Mouse (Mus musculus): ENCODE measurements at regions not wholly inside any gene's neighbourhood (a gene's known extent, or its start where the extent isn't known, plus 50 kb on each side); places are given as distances from the start of the nearest gene placed in this dataset.

DNA sequence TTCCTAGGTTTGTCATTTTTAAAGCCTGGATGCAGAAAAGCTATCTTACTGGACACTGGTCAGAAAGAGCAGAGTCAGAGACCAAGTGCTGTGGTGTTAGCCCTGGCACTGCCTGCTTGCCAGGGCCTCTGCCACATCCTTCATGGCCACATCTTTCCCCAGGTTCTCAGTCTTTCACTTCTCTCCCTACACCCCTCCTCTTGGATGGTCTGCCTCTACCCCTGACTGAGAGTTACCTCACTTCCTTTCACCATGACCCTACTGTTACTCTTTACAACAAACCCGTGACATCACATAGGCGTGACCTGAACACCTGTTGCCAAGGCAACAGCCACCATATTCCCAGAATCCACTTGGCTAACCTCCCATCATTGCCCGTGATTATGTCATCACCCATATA lies 191.6 kb upstream of the Jade1 start:
- no peak for TF ChIP-seq CTCF (IDR thresholded peaks at IDR 0.05; ENCODE audit: low read depth)
- Histone ChIP-seq H3K4me2 (ENCODE audit: low read length) (no peak overlapping the region), H3K9ac (ENCODE audit: low read depth, low read length) (no peak overlapping the region), H3K4me1 (replicated peaks; ENCODE audit: insufficient read depth, low read length) (peaks cover 3% of the 10 kb centered on the region; the same call in 1 of the 2 replicates), H3K27ac (no peak overlapping the region), H3K27me3 (ENCODE audit: insufficient read depth, low read length) (no peaks in the 10 kb centered on the region), H3K36me3 (ENCODE audit: insufficient read depth, low read length) (no peaks in the 10 kb centered on the region), H3K9me3 (replicated peaks; ENCODE audit: low read length) (no peaks in the 10 kb centered on the region), H3K4me3 (replicated peaks; ENCODE audit: low read depth, low read length) (no peak overlapping the region)
- WGBS = 88% methylated on average over 3 of the region's 3 CpGs
- DNase-seq (ENCODE audit: low spot score) (no peak), ATAC-seq (replicated peaks; ENCODE audit: low FRiP score, low read depth) (no peak)

DNA sequence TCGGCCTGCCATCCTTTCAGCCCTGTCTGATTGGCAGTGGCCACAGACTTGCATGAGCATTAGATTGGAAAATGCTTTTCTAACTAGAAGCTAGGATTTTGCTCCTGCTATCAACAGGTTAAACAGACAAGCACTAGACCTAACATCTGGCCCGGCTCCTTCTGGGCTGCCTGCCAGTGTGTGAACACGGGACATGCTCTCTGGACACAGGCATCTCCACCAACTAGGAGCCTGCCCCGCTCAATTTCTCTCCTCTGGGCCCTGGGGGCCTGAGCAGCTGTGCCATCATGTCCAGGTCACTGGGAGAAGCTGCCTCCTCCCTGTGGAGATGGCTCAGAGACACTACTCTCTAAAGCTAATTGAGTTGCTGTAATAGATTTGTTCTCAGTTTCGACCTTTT lies 195.3 kb upstream of the Jade1 start:
- 34% methylated on average over 5 of the region's 5 CpGs for WGBS
- no peak overlapping the region for H3K9ac ChIP-seq (ENCODE audit: low read depth, low read length)
- no peak overlapping the region for H3K27ac ChIP-seq
- ATAC-seq (replicated peaks; ENCODE audit: low FRiP score, low read depth) = no peak
- 0 out of 2 replicates have a peak, but pooled peaks cover 3% of the 10 kb centered on the region for H3K4me1 ChIP-seq (replicated peaks; ENCODE audit: insufficient read depth, low read length)
- TF ChIP-seq CTCF (IDR thresholded peaks at IDR 0.05; ENCODE audit: low read depth) = no peak
- no peaks in the 10 kb centered on the region for H3K27me3 ChIP-seq (ENCODE audit: insufficient read depth, low read length)
- H3K9me3 ChIP-seq (replicated peaks; ENCODE audit: low read length) = no peaks in the 10 kb centered on the region
- H3K36me3 ChIP-seq (ENCODE audit: insufficient read depth, low read length) = no peaks in the 10 kb centered on the region
- peak; percentile 32 for DNase-seq (ENCODE audit: low spot score)
- H3K4me3 ChIP-seq (replicated peaks; ENCODE audit: low read depth, low read length) = no peak overlapping the region
- H3K4me2 ChIP-seq (ENCODE audit: low read length) = no peak overlapping the region

DNA sequence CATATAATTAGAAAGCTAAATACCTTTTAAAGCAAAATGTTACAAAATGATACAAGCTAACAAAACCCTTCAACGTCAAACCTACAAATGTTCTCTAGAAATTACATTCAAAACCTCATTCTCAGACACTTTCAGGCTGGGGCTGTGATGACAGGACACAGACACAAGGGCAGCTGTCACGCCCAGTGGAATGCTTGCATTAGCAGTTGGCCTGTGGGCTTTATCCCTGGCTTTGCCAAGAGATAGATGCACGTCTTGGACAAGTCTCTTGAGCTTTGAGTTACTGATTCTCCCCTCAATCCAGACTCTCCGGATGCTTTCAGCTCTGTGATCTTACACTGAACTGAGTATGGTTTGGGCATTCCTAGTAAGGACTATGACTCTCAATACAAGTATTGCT lies 196.1 kb upstream of the Jade1 start:
- Histone ChIP-seq H3K9me3 (replicated peaks; ENCODE audit: low read length) (no peaks in the 10 kb centered on the region), H3K4me3 (replicated peaks; ENCODE audit: low read depth, low read length) (no peak overlapping the region), H3K4me1 (replicated peaks; ENCODE audit: insufficient read depth, low read length) (no peaks in the 10 kb centered on the region), H3K4me2 (ENCODE audit: low read length) (no peak overlapping the region), H3K27me3 (ENCODE audit: insufficient read depth, low read length) (no peaks in the 10 kb centered on the region), H3K27ac (no peak overlapping the region), H3K36me3 (ENCODE audit: insufficient read depth, low read length) (no peaks in the 10 kb centered on the region), H3K9ac (ENCODE audit: low read depth, low read length) (no peak overlapping the region)
- TF ChIP-seq CTCF (IDR thresholded peaks at IDR 0.05; ENCODE audit: low read depth) = no peak
- ATAC-seq (replicated peaks; ENCODE audit: low FRiP score, low read depth) = no peak
- no peak for DNase-seq (ENCODE audit: low spot score)
- WGBS = 79% methylated on average over 4 of the region's 4 CpGs

DNA sequence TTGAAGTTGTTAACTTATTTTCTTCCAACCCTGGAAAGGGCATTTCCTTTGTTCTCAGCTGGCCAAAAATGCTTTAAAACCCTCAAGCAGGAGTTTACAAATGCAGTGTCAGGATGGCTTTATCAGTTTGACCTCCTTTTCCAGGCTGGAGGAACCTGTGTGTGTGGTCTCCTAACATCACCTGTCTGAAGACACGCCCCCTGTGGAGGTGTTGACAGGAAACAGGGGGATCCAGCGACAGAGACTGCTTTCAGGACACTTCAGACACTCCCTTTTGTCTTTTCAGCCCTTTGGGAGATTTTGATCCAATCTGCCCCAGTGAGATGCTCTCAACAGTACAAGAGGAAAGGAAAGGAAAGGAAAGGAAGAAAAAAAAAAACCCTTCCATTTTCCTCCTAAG lies 202.5 kb upstream of the Jade1 start:
- TF ChIP-seq CTCF (IDR thresholded peaks at IDR 0.05; ENCODE audit: low read depth) = no peak
- Histone ChIP-seq H3K36me3 (ENCODE audit: insufficient read depth, low read length) (no peaks in the 10 kb centered on the region), H3K27ac (no peak overlapping the region), H3K4me1 (replicated peaks; ENCODE audit: insufficient read depth, low read length) (no peaks in the 10 kb centered on the region), H3K27me3 (ENCODE audit: insufficient read depth, low read length) (no peaks in the 10 kb centered on the region), H3K4me2 (ENCODE audit: low read length) (no peak overlapping the region), H3K4me3 (replicated peaks; ENCODE audit: low read depth, low read length) (no peak overlapping the region), H3K9ac (ENCODE audit: low read depth, low read length) (no peak overlapping the region), H3K9me3 (replicated peaks; ENCODE audit: low read length) (no peaks in the 10 kb centered on the region)
- WGBS = 40% methylated on average over 2 of the region's 2 CpGs
- DNase-seq (ENCODE audit: low spot score) = no peak
- ATAC-seq (replicated peaks; ENCODE audit: low FRiP score, low read depth) = no peak

DNA sequence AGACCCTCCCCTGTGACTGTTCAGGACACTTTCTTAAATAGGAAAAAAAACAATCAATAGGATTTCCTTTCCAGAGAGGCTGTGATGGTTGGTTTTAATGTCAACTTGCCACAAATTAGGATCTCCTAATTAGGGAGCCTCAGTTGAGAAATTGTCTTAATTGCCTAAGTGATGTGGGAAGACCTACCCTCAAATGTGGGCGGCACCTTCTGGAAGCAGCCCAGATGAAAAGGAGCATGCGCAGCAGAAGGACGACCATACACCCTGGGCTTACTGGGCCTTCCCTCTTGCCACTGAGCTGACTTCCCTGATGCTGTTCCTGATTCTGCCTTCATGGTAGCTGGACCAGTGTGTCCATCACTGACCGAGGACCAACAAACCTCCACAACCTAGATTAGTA lies 203.7 kb upstream of the Jade1 start:
- Histone ChIP-seq H3K36me3 (ENCODE audit: insufficient read depth, low read length) (no peaks in the 10 kb centered on the region), H3K4me1 (replicated peaks; ENCODE audit: insufficient read depth, low read length) (no peaks in the 10 kb centered on the region), H3K4me3 (replicated peaks; ENCODE audit: low read depth, low read length) (no peak overlapping the region), H3K9ac (ENCODE audit: low read depth, low read length) (no peak overlapping the region), H3K9me3 (replicated peaks; ENCODE audit: low read length) (no peaks in the 10 kb centered on the region), H3K27me3 (ENCODE audit: insufficient read depth, low read length) (no peaks in the 10 kb centered on the region), H3K4me2 (ENCODE audit: low read length) (no peak overlapping the region), H3K27ac (no peak overlapping the region)
- ATAC-seq (replicated peaks; ENCODE audit: low FRiP score, low read depth) (no peak), DNase-seq (ENCODE audit: low spot score) (no peak)
- 87% methylated on average over 4 of the region's 4 CpGs for WGBS
- no peak for TF ChIP-seq CTCF (IDR thresholded peaks at IDR 0.05; ENCODE audit: low read depth)

DNA sequence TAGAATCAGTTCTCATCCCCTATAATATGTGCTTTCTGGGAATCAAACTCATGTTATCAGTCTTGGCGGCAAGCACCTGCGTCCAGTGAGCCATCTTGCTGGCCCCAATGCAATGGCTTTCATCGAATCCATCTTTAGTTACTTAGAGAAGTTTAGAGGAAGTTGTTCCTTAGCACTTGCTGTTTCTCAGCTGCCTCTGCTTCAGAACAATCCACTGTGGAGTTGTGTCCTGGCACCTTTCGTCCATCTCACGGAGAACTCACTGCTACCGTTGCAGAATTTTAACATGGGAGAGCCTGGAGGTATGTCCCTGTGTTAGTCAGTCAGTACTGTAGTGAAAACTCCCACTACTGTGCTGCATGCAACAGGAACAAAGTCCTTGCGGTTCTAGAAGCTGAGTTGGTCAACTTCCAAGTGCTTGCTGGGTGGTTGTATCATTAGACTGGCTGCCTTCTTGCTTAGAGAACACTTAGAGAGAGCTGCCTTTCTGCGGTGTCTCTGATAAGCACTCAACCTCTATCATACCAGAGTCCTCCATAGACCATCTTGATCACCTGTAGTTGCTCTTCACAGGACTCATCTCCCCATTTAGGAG lies 204.3 kb upstream of the Jade1 start:
- Histone ChIP-seq H3K27ac (no peak overlapping the region), H3K9me3 (replicated peaks; ENCODE audit: low read length) (no peaks in the 10 kb centered on the region), H3K4me1 (replicated peaks; ENCODE audit: insufficient read depth, low read length) (no peaks in the 10 kb centered on the region), H3K4me3 (replicated peaks; ENCODE audit: low read depth, low read length) (no peak overlapping the region), H3K9ac (ENCODE audit: low read depth, low read length) (no peak overlapping the region), H3K36me3 (ENCODE audit: insufficient read depth, low read length) (no peaks in the 10 kb centered on the region), H3K4me2 (ENCODE audit: low read length) (no peak overlapping the region), H3K27me3 (ENCODE audit: insufficient read depth, low read length) (no peaks in the 10 kb centered on the region)
- DNase-seq (ENCODE audit: low spot score) (no peak), ATAC-seq (replicated peaks; ENCODE audit: low FRiP score, low read depth) (no peak)
- TF ChIP-seq CTCF (IDR thresholded peaks at IDR 0.05; ENCODE audit: low read depth) = no peak
- WGBS = 90% methylated on average over 8 of the region's 8 CpGs

DNA sequence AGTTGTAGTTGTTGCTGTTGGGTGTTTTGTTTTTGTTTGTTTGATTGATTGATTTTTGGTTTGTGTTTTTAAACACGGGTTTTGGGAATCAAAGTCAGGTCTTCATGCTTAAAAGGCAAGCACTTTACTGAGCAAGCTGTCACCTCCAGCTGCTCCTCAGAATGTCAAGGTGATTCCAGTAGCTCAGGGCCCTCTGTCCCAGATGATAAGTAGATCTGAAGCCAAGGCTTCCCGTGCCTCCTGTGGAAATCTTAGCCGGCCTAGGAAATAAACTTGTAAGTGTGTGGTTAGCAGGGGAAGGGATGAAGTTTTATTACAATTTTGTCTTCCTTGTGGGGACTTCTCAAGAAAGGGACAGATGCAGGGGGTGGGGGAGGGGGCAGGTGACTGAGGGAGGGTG lies 205.2 kb upstream of the Jade1 start:
- Histone ChIP-seq H3K9ac (ENCODE audit: low read depth, low read length) (no peak overlapping the region), H3K4me2 (ENCODE audit: low read length) (no peak overlapping the region), H3K9me3 (replicated peaks; ENCODE audit: low read length) (no peaks in the 10 kb centered on the region), H3K4me3 (replicated peaks; ENCODE audit: low read depth, low read length) (no peak overlapping the region), H3K27ac (no peak overlapping the region), H3K27me3 (ENCODE audit: insufficient read depth, low read length) (no peaks in the 10 kb centered on the region), H3K36me3 (ENCODE audit: insufficient read depth, low read length) (no peaks in the 10 kb centered on the region), H3K4me1 (replicated peaks; ENCODE audit: insufficient read depth, low read length) (no peaks in the 10 kb centered on the region)
- no peak for ATAC-seq (replicated peaks; ENCODE audit: low FRiP score, low read depth)
- TF ChIP-seq CTCF (IDR thresholded peaks at IDR 0.05; ENCODE audit: low read depth) = no peak
- no peak for DNase-seq (ENCODE audit: low spot score)
- WGBS = 49% methylated on average over 3 of the region's 3 CpGs
